Mouse (Mus musculus): ENCODE data around the gene Iqgap2. TPM values are rescaled to one million over a fixed set of nuclear protein-coding genes. Genes with fewer than 3 reads are reported as not detected.

Iqgap2 gene
- polyA plus RNA-seq, 1 experiment from 2014 or later: 16.7 TPM

DNA sequence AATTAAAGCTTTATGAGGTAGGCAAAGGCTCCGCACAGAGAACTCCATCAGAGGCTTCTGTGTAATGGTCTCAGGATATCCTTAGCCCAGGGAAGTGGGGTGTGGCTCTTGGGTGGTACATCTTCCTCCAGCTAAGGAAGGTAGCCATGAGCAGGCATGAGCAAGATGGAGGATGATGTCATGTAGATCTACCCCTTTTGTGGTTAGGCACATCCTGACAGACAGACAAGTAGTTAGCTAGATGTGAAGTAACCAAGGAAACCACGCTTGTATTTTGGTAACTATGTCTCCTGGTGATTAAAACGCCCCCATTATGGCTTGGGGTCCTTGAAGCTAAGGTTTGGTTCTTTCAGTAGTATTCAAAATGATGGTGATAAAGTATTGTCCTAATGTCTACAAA lies 78.1 kb downstream of the Iqgap2 start:
- Histone ChIP-seq H3K4me3 (replicated peaks) (no peak overlapping the region), H3K36me3 (replicated peaks) (no peaks in the 10 kb centered on the region), H3K27me3 (no peaks in the 10 kb centered on the region), H3K9ac (no peak overlapping the region), H3K9me3 (no peaks in the 10 kb centered on the region), H3K27ac (no peak overlapping the region), H3K4me2 (no peak overlapping the region), H3K4me1 (no peaks in the 10 kb centered on the region)
- 92% methylated on average over 3 of the region's 3 CpGs for WGBS
- no peak for ATAC-seq (ENCODE audit: low FRiP score)

DNA sequence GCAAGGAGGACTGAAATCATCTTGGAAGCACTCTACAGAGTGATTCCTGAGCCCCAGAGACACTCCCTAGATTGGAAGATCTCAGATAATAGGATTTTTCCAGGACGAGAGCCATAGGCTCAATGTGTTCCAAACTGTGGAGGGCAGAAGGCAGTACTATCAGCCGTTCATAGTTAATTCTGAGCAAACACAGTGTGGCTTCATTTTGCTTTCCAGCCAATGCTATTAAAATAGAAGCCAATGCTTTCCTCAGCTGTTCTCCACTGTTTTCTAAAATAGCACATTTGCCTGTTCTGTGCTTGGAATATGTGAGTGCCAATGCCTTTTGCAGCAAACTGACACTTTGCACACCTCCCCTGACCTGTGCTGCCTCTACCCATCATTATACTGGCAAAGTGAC lies 80.9 kb downstream of the Iqgap2 start:
- ATAC-seq (ENCODE audit: low FRiP score): no peak
- H3K4me2 ChIP-seq: no peak overlapping the region
- H3K9ac ChIP-seq: no peak overlapping the region
- H3K27me3 ChIP-seq: no peaks in the 10 kb centered on the region
- peaks cover 19% of the 10 kb centered on the region for H3K4me1 ChIP-seq
- no peaks in the 10 kb centered on the region for H3K36me3 ChIP-seq (replicated peaks)
- H3K27ac ChIP-seq: no peak overlapping the region
- H3K9me3 ChIP-seq: no peaks in the 10 kb centered on the region
- WGBS: 77% methylated on average over 2 of the region's 2 CpGs
- H3K4me3 ChIP-seq (replicated peaks): no peak overlapping the region

DNA sequence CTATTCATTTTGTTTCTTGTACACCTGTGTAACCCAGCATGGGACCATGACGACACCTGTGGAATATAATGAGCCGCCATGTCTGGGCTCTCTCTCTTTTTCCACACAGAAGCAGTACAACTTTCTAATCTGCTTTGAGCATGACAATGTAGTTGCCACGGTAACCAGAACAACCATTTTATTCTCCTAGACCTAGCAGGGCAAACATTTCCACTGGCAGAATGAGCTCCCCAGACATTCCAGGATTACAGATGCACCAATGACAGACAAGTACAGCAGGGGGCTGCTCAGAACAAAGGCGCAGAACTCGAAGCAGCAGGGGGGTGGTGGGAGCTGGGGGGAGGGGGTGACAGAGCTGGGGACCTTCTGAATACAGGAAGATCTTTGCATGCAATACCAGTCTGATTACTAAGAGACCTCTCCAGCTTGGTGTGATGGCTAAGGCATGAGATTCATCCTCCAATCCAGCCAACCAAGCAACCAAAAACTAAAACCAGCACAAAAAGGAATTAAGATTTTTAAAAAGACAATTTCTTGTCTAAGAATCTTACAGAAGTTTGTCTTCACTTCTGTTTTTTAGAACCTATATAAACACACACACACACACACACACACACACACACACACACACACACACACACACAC lies 84.5 kb downstream of the Iqgap2 start:
- Histone ChIP-seq H3K9me3 (no peaks in the 10 kb centered on the region), H3K4me3 (replicated peaks) (no peak overlapping the region), H3K4me2 (peak overlapping the region; percentile 26), H3K27me3 (no peaks in the 10 kb centered on the region), H3K9ac (no peak overlapping the region), H3K36me3 (replicated peaks) (no peaks in the 10 kb centered on the region), H3K4me1 (peaks cover 21% of the 10 kb centered on the region), H3K27ac (peak overlapping the region; percentile 82)
- WGBS: 6% methylated on average over 5 of the region's 5 CpGs
- ATAC-seq (ENCODE audit: low FRiP score): peak; percentile 93

DNA sequence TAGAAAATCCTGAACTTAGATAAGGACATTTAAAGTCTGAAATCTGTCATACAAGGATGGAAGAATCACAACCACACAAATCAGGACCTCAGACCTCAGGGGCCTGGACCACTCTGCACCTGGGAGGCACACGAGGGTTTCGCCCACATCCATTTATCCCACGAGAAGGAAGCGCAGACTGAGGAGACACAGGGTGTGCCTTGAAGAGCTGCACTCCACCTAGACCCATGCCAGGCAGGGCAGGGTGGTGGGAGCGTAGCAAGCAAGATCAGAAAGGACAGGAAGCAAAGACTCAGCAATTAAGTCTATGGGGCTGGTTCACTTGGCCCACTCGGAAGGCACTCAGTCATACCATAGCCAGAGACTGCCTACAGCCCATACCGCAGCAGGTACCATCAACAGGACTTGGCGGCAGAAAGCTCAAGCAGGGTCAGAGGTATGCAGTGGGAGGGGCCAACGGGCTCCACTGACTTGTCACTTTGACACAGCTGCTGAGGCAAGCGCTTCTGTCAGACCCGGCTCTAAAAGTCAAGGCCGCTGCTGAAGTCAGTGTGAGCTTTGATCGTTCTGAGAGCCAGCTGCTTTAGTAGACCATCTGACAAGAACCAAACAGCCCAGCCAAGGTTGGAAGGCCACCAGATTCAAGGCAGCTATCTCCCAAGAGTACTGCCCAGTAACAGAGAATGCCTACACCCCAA lies 86.1 kb downstream of the Iqgap2 start:
- H3K4me2 ChIP-seq: no peak overlapping the region
- no peaks in the 10 kb centered on the region for H3K9me3 ChIP-seq
- H3K27me3 ChIP-seq: no peaks in the 10 kb centered on the region
- no peak overlapping the region for H3K27ac ChIP-seq
- H3K4me3 ChIP-seq (replicated peaks): no peak overlapping the region
- no peak for ATAC-seq (ENCODE audit: low FRiP score)
- peaks cover 21% of the 10 kb centered on the region for H3K4me1 ChIP-seq
- no peaks in the 10 kb centered on the region for H3K36me3 ChIP-seq (replicated peaks)
- 67% methylated on average over 13 of the region's 13 CpGs for WGBS
- no peak overlapping the region for H3K9ac ChIP-seq

DNA sequence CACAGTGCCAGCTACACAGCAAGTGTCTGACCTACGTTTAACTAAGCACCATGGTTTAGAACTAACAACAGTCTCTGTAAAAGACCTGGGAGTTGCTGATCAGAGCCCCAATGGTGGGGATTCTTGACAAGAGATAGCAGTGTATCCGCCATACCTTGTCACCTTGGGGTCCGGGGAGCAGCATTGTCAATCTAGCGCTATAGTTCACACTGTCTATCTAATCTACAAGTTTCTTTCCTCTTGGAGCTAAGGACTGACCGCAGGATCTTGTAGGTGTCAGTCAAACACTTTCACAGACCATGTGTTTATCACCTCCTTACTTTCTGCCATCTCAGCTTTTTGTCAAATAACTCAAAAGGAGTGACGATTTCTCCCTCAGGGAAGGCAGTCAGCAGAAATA lies 87.6 kb downstream of the Iqgap2 start:
- H3K4me2 ChIP-seq: no peak overlapping the region
- ATAC-seq (ENCODE audit: low FRiP score): no peak
- H3K36me3 ChIP-seq (replicated peaks): no peaks in the 10 kb centered on the region
- no peak overlapping the region for H3K4me3 ChIP-seq (replicated peaks)
- no peak overlapping the region for H3K27ac ChIP-seq
- 86% methylated on average over 6 of the region's 6 CpGs for WGBS
- no peaks in the 10 kb centered on the region for H3K27me3 ChIP-seq
- no peaks in the 10 kb centered on the region for H3K9me3 ChIP-seq
- no peak overlapping the region for H3K9ac ChIP-seq
- H3K4me1 ChIP-seq: peaks cover 24% of the 10 kb centered on the region

DNA sequence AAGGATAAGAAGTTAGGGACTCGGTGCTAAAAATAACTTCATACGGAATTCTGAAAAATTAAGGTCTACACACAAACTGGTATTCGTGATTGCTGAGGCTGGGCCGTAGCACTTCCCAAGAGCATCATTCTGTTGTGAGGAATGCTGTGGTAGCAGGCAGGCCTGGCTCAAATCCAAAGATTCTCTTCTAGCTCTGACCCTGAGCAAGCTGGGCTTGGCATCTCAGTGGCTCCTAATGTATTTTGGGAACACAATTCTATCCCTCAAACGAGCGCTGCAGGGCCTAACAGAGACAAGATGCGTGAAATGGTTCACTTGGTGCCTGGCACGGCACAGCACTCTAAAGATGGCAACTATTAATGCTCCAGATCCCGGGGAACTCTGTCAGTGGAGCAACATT lies 90.8 kb downstream of the Iqgap2 start:
- Histone ChIP-seq H3K9ac (no peak overlapping the region), H3K9me3 (no peaks in the 10 kb centered on the region), H3K4me1 (peaks cover 12% of the 10 kb centered on the region), H3K36me3 (replicated peaks) (no peaks in the 10 kb centered on the region), H3K4me3 (replicated peaks) (no peak overlapping the region), H3K27me3 (no peaks in the 10 kb centered on the region), H3K4me2 (no peak overlapping the region), H3K27ac (no peak overlapping the region)
- no peak for ATAC-seq (ENCODE audit: low FRiP score)
- 85% methylated on average over 9 of the region's 9 CpGs for WGBS

DNA sequence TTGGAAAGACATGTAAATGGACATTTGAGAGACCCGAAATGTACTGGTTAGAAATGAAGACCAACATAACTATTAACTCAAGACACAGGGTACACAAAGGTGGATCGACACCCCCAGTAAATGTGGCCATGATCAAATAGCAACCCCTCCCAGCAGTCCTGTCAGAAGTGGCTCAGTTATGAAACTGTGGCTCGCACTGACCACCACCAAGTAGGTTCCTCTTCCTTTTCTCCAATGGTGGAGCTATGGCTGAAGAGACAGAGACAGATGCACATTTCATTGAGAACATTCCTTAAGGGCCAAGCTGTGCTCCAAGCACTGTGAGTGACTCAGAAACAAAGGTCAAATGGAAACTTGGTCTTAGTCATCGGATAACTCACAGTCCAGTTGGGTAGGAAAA lies 92.4 kb downstream of the Iqgap2 start:
- H3K4me1 ChIP-seq: peaks cover 8% of the 10 kb centered on the region; the same call in 1 of the 2 replicates
- WGBS: 87% methylated on average over 4 of the region's 4 CpGs
- H3K9me3 ChIP-seq: no peaks in the 10 kb centered on the region
- H3K27me3 ChIP-seq: no peaks in the 10 kb centered on the region
- H3K4me2 ChIP-seq: no peak overlapping the region
- no peak overlapping the region for H3K9ac ChIP-seq
- no peak overlapping the region for H3K4me3 ChIP-seq (replicated peaks)
- H3K36me3 ChIP-seq (replicated peaks): no peaks in the 10 kb centered on the region
- no peak overlapping the region for H3K27ac ChIP-seq
- ATAC-seq (ENCODE audit: low FRiP score): no peak

DNA sequence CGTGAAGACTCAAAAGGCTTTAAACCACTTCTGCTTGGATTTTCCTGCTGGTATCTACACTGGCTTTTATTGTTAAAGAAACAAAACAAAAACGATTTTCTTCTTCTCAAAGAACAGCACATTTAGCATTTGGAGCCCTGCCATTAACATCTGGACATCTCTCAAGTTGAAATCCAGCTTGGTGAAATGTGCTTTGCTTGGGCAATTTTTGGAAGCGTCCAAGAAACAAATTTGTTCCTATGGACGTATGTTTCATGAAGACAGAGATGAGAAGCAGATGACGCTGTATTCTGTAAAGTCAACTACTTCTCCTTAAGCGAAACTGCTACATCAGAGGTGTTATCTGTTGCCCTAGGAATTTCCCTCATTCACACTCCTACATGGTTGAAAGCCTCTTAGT lies 93.0 kb downstream of the Iqgap2 start:
- Histone ChIP-seq H3K4me2 (no peak overlapping the region), H3K27ac (no peak overlapping the region), H3K4me3 (replicated peaks) (no peak overlapping the region), H3K9me3 (no peaks in the 10 kb centered on the region), H3K9ac (no peak overlapping the region), H3K36me3 (replicated peaks) (no peaks in the 10 kb centered on the region), H3K27me3 (no peaks in the 10 kb centered on the region), H3K4me1 (peaks cover 8% of the 10 kb centered on the region; the same call in 1 of the 2 replicates)
- ATAC-seq (ENCODE audit: low FRiP score): no peak
- 58% methylated on average over 6 of the region's 6 CpGs for WGBS

DNA sequence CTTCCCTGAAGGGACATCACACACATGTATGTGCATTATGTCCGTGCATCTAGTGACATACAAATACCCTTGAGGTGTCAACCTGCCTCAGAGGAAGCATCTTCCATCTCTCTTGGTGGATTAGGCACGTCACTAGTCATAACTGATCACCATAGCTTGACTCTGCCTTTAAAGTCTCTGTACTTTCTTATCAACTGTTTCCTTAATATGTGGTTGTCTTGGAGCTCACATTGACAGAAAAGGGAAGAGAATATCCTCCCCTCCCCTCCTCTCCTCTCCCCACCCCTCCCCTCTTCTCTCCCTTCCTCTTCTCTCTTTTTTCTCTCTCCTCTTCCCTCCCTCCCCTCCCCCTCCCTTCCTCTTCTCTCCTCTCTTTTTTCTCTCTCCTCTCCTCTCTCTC lies 94.2 kb downstream of the Iqgap2 start:
- peaks cover 8% of the 10 kb centered on the region; the same call in 1 of the 2 replicates for H3K4me1 ChIP-seq
- WGBS: 93% methylated on average over 2 of the region's 2 CpGs
- no peaks in the 10 kb centered on the region for H3K27me3 ChIP-seq
- H3K27ac ChIP-seq: no peak overlapping the region
- H3K9ac ChIP-seq: no peak overlapping the region
- no peaks in the 10 kb centered on the region for H3K36me3 ChIP-seq (replicated peaks)
- no peak overlapping the region for H3K4me2 ChIP-seq
- ATAC-seq (ENCODE audit: low FRiP score): no peak
- H3K9me3 ChIP-seq: no peaks in the 10 kb centered on the region
- no peak overlapping the region for H3K4me3 ChIP-seq (replicated peaks)

DNA sequence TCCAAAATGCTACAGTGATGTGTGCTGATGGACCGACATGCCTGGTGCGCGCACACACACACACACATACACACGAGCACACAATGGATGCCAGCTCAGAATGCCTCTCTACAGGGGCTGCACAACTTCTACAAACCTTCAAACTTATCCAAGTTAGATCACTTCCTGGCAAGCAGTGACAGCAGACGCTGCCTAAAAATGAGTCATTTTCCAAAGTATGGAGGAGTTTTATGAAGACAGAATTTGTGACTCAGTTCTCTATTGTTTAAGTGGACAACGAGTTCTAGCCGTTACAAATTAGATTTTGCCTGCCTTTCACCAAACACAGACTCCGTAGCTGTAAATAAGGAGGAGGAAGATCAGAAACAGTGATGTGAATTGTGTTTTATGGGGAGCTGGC lies 97.4 kb downstream of the Iqgap2 start:
- Histone ChIP-seq H3K27ac (no peak overlapping the region), H3K9ac (no peak overlapping the region), H3K9me3 (no peaks in the 10 kb centered on the region), H3K4me1 (peaks cover 11% of the 10 kb centered on the region; the same call in 1 of the 2 replicates), H3K4me2 (no peak overlapping the region), H3K27me3 (no peaks in the 10 kb centered on the region), H3K36me3 (replicated peaks) (no peaks in the 10 kb centered on the region), H3K4me3 (replicated peaks) (no peak overlapping the region)
- no peak for ATAC-seq (ENCODE audit: low FRiP score)
- WGBS: 88% methylated on average over 8 of the region's 8 CpGs

DNA sequence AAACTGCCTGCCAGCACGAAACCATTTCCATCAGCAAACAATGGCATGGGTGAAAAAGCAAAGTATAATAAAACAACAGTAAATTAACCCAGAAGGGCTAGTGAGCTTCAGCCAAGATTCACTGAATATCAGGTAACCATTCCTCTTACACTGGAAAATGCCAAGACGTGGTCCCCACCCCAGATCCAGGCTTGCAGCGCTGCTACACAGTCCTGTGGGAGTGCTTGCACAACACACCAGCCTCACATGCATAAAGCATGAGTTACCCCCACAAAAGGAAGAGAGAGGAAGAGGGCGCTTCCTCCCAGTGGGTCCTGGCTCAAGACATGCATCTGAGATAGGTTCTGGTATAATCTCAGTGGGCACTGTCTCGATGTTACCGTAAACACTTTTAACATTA lies 100.8 kb downstream of the Iqgap2 start:
- no peak for ATAC-seq (ENCODE audit: low FRiP score)
- no peaks in the 10 kb centered on the region for H3K9me3 ChIP-seq
- H3K4me2 ChIP-seq: no peak overlapping the region
- no peak overlapping the region for H3K9ac ChIP-seq
- no peaks in the 10 kb centered on the region for H3K36me3 ChIP-seq (replicated peaks)
- no peak overlapping the region for H3K4me3 ChIP-seq (replicated peaks)
- H3K27ac ChIP-seq: no peak overlapping the region
- WGBS: 90% methylated on average over 6 of the region's 6 CpGs
- H3K4me1 ChIP-seq: peaks cover 5% of the 10 kb centered on the region; the same call in 1 of the 2 replicates
- no peaks in the 10 kb centered on the region for H3K27me3 ChIP-seq

DNA sequence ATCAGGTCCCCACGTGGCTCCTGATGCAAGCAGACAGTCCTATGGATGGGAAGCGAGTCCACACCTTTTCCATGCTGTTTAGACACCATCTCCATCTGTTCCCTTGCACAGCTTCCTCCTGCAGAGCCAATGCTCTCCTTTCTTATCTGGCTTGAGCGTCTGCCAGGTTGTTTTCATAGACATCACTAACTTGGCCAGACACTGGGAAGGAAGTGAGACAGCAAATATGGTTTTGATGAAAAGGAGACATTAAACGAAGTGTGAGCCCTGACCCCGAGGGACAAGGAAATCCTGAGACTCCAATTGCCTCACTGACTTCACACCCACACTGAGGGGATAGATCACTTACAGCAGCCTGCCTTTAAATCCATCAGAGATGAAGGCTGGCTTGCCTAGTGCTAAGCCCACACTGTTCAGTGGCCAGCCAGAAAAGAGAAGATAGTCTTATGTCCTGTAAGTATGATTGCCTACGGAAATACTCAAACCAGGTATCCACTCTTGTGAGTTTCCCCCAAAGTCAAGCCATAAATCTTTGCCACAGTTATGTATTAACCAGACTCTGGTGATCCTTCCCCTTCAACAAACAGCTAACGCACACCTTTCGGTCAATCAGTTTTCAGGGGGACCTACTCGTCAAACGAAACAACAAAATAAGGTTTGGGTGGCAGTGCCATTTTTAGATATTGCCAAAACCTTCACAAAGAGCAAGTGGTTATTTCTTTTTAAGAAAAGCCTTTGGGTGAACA lies 102.9 kb downstream of the Iqgap2 start:
- 87% methylated on average over 10 of the region's 10 CpGs for WGBS
- Histone ChIP-seq H3K27me3 (no peaks in the 10 kb centered on the region), H3K4me1 (peaks cover 5% of the 10 kb centered on the region; the same call in 1 of the 2 replicates), H3K27ac (no peak overlapping the region), H3K36me3 (replicated peaks) (no peaks in the 10 kb centered on the region), H3K9ac (no peak overlapping the region), H3K4me2 (no peak overlapping the region), H3K9me3 (no peaks in the 10 kb centered on the region), H3K4me3 (replicated peaks) (no peak overlapping the region)
- ATAC-seq (ENCODE audit: low FRiP score): no peak

All from forebrain, embryonic 12.5 days (tissue).